Mouse (Mus musculus) embryo, embryonic 11.5 days (tissue): ENCODE measurements around the gene Fndc1.

Experiments used
- DNase-seq: peaks from one replicate; pipeline ENCODE4 v3.0.0-alpha.2; 2012; ENCODE audit warnings: low read depth, low spot score

Fndc1 gene

GRCm38 (mm10) chr17:7826819-7827515 is at the start of gene Fndc1:
Gene Fndc1 (minus strand): TSS chr17:7827302.
- DNase-seq, result peak; percentile 34

GRCm38 (mm10) chr17:7876541-7876940 is 49.4 kb upstream of the Fndc1 start:
- DNase-seq, result no peak

GRCm38 (mm10) chr17:7875941-7876461 is 48.9 kb upstream of the Fndc1 start:
- DNase-seq, result peak; percentile 27

DNA sequence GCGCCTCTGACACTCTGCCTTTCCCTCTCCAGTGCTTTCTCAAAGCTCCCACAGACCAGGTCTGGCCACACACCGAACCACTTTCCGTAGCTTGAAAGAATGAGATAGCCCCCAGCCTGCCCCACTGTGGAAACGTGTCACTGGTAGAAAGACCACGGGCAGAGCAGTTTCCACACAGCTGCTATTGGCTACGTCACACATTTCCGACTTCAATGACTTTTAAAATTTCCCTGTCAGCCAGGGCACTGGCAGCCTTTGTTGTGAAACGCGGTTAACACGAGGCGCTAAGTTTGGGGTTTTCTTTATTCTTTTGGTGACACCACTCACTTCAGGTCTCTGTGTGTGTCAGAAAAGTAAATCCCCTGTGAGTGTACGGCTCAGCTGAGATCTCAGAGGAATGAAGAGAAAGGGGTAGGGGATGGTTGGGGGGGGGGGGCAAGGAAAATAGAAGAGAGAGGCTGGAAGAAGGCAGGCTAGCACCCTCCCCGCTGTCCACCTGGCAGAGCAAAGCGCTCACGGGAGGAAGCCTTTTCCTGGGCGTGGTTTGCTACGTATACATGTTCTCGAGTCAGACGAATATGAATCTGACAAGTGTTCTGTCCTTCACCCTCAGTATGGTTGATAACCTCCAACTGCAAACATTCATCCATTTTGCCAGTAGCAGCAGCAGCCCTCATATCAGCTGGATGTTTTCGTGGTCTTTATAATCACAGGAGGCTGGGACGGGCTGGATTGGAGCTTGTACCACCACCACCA is 47.9 kb upstream of the Fndc1 start:
- no peak for DNase-seq

GRCm38 (mm10) chr17:7873382-7873781 is 46.3 kb upstream of the Fndc1 start:
- no peak for DNase-seq

- no peak for DNase-seq
Measured at GRCm38 (mm10) chr17:7871800-7872199, 44.7 kb upstream of the Fndc1 start.

- no peak for DNase-seq
Measured at GRCm38 (mm10) chr17:7870862-7871605, 43.9 kb upstream of the Fndc1 start.

GRCm38 (mm10) chr17:7869114-7869513 is 42.0 kb upstream of the Fndc1 start:
- DNase-seq, result no peak

DNA sequence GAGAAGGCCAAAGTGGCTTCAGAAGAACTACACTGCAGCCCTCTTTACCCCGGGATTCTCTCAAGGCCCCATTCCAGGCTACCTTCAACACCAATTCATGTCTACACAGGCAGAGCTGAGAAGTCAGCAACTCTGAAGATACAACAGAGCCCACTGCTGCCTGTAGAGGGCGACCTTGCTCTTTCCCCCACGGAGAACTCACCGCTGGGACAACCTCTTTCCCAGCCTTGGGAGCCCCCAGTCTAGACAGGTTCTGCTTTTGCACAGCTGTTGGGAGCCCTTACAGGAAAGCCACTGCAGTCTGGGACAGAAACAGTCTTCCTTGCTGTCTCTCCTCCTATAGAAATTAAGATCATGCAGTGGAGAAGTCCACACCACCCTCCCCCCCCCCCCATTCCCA is 41.5 kb upstream of the Fndc1 start:
- peak; percentile 52 for DNase-seq

DNA sequence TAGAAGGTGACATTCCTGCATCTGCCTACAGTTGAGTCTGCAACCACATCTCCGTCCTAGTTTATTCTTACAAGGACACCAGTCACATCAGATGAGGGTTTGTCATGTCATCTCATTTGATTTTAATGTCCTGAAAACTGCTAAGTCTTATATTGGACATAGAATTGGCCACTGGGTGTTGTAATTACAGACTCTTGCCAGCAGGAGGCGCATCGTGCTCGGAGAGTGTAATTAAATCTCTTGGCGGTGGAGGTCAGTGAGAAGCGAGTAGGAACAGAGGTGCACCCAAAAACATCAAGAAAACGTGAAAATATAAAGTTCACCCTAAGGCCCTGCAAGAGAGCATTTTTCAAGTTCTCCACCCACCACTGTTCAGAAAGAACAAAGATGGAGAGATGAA is 37.6 kb upstream of the Fndc1 start:
- no peak for DNase-seq

- peak; percentile 44 for DNase-seq
Measured at GRCm38 (mm10) chr17:7863745-7864144, 36.6 kb upstream of the Fndc1 start.

DNA sequence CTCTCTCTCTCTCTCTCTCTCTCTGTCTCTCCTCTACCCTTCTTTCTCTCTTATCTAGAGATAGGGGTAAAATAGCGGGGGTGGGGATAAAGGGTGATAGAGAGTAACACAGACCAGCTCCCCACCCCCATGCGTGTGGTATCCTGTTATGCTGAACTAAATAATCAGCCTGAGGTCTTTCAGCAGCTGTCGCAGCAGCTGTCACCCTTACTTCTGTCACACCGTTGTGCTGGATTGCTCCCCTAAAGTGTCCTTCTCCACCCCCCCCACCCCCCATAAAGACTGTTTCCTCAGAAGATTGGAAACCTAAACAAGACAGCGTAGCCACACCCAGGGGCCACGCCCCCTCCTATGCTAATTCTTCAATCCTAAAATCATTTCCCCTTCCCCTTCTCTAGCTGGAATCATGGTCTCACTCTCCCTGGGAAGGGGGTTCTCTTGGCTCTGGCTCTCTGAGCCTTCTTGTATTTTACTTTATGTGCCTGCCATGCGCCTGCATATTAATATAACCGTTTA is 33.8 kb upstream of the Fndc1 start:
- DNase-seq, result no peak

DNA sequence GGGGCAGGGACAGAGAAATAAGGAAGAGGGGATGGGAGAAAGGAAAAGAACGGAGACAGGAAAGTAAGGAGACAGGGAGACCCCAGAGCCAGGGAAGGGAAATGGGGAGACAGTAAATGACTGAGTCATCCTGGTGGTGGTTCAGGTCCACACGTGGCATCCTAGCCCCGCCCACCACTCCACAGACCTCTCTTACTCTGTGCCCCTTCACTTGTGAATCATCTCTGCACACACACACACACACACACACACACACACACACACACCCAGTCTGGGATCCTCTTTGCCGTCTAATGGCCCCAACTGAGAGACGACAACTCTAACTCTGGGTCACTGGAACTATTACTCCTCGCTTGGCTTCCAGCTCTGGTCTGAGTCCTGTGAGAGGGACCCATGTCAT is 30.6 kb upstream of the Fndc1 start:
- no peak for DNase-seq

- DNase-seq, result no peak
Measured at GRCm38 (mm10) chr17:7855851-7856250, 28.7 kb upstream of the Fndc1 start.

- DNase-seq, result no peak
Measured at GRCm38 (mm10) chr17:7851979-7852378, 24.9 kb upstream of the Fndc1 start.

DNA sequence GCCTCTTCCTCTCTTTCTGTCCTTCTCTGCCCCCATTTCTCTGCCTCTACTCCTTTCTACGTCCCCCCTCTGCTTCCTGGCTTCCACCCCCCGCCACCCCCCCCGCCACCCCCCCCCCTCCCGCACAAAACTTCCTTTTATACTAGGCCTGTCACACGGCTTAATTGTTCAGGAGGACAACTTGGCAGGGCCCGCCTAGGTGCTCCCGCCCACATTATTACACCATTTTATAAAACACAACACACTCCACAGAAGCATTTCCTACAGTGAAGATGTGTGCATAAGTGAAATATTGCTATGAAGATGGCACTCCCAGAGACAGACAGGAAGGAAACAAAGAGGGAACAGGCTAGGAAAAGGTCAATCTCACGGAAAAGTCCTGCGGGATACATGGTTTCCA is 24.4 kb upstream of the Fndc1 start:
- no peak for DNase-seq

GRCm38 (mm10) chr17:7850246-7850645 is 23.1 kb upstream of the Fndc1 start:
- no peak for DNase-seq

DNA sequence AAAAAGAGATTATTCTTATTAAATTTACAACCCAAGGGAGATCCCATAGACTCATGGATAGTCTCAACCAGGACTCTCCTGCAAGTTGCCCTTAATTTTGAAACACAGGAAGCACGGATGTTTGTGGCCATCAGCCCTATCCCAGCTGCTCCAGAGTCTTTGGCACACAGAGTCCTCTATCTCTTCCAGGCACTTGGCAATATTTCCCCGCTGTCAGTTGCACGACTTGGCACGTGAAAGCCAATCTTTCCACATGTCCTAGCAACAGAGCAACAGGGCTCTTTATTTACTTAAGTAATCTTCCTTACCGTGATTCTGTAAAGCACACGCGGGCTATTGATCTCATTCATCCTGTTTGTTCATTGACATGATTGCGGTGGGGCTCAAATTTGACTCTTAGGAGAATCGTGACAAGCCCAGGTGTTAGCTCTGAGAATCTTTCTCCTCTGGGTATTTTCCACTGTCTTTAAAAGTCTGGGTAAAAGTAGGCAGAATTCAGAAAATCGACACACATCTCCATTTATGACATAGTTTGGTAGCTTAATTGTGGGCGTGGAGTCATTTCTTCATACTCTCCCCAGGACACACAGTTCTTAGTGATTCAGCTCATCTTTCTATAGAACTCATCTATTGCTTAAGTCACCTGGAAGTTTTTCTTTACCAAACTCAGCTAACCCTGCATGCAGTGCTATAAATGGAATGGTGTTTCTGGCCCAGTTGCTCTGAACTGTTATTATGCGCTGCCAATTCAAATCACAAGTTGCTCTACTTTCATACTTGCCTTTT is 13.6 kb upstream of the Fndc1 start:
- DNase-seq, result no peak

DNA sequence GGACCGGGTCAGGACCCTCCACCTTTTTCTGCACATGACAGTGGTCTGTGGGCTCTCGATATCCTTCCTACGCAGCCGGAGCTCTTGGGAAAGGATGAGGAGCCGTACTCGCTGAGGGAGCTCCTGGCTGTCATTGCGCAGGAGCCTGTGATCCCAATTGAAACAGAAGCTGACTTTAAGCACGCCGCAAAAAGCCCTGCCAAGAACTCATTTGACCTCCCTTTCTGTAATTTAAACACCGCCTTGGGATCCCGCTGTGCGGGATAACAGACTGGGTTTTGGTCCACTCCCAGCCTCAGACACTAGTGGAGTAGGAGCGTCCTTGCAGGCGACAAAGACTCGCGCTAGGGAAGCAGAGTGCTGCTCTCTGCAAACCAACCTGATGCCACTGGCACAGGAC is 484 bp upstream of the Fndc1 start:
- DNase-seq, result no peak

GRCm38 (mm10) chr17:7825416-7825815 is 1.7 kb downstream of the Fndc1 start:
- no peak for DNase-seq

GRCm38 (mm10) chr17:7821553-7822186 is 5.4 kb downstream of the Fndc1 start:
- DNase-seq, result no peak
